Comparison of ENCODE assay signal across 23 mouse cellular contexts in genomic region chr13:26217299-26217698, GRCm38 (mm10).
"Had no signal": no experiment of that assay in that cellular context is flagged by ENCODE, and none has a peak within 500 bp of the region (broad histone marks: within the 10 kb centered on the region; RNA-seq: fewer than 3 reads in every experiment).

No protein-coding gene starts in this region.

- DNase-seq: kidney, postnatal 25 days; layer of hippocampus, adult 9-11 months; left cerebral cortex, postnatal 4 days; liver, postnatal 0 days; lung, postnatal 10 days; lung, postnatal 4 days; midbrain, embryonic 14.5 days; right cerebral cortex, adult 18-20 months; right cerebral cortex, postnatal 14 days; right cerebral cortex, postnatal 4 days; thymus, adult 2 months; thymus, postnatal 25 days had no signal

- H3K9me3 ChIP-seq: limb, embryonic 12.5 days; limb, embryonic 15.5 days; lung, embryonic 15.5 days; neural tube, embryonic 12.5 days; neural tube, embryonic 15.5 days had no signal

- H3K4me2 ChIP-seq: limb, embryonic 12.5 days; limb, embryonic 15.5 days; liver, embryonic 11.5 days; lung, embryonic 15.5 days; midbrain, embryonic 11.5 days; neural tube, embryonic 12.5 days; neural tube, embryonic 15.5 days had no signal

- H3K4me3 ChIP-seq: layer of hippocampus, adult 2 months; limb, embryonic 12.5 days; limb, embryonic 15.5 days; lung, embryonic 15.5 days; neural tube, embryonic 12.5 days; neural tube, embryonic 15.5 days had no signal

- H3K9ac ChIP-seq: limb, embryonic 12.5 days; limb, embryonic 15.5 days; liver, embryonic 14.5 days; liver, postnatal 0 days; lung, embryonic 15.5 days; neural tube, embryonic 12.5 days; neural tube, embryonic 15.5 days had no signal

- ATAC-seq: liver, postnatal 0 days had no signal

- H3K4me1 ChIP-seq: limb, embryonic 12.5 days; limb, embryonic 15.5 days; lung, embryonic 15.5 days; neural tube, embryonic 12.5 days; neural tube, embryonic 15.5 days had no signal

- H3K27me3 ChIP-seq: limb, embryonic 12.5 days; limb, embryonic 15.5 days; lung, embryonic 15.5 days; neural tube, embryonic 12.5 days; neural tube, embryonic 15.5 days had no signal

- H3K27ac ChIP-seq: kidney, postnatal 0 days; layer of hippocampus, adult 2 months; limb, embryonic 12.5 days; limb, embryonic 15.5 days; liver, embryonic 14.5 days; lung, embryonic 15.5 days; neural tube, embryonic 12.5 days; neural tube, embryonic 15.5 days; stomach, postnatal 0 days had no signal

- H3K36me3 ChIP-seq: limb, embryonic 12.5 days; limb, embryonic 15.5 days; lung, embryonic 15.5 days; neural tube, embryonic 12.5 days; neural tube, embryonic 15.5 days had no signal
